Mouse (Mus musculus) CD4-positive, CD25-positive, alpha-beta regulatory T cell, adult 4 months (primary cell): ENCODE results near the gene A830005F24Rik. TPM values are rescaled to one million over a fixed set of nuclear protein-coding genes. Genes with fewer than 3 reads are reported as not detected.
A peak's percentile ranks its signal among the peaks of the same experiment; 100 is the strongest.
"Not testable (repeated sequence)": the region's sequence is repeated elsewhere in the genome, so short reads cannot be mapped to it uniquely, and the experiment has no call there.

Experiments
- ATAC-seq: one replicate; pipeline ENCODE4 v1.8.0; 2017
- polyA plus RNA-seq, 2 experiments: library from polyadenylated mRNA; unstranded; fragments of 100-300 nt; shearing (Covaris generic); gene quantifications; one replicate each; pipeline ENCODE4 v1.2.1; 2017

A830005F24Rik gene
- 1 to 10 TPM; 3.5 to 4.5 TPM for polyA plus RNA-seq

GRCm38 (mm10) chr13:48513003-48513929 is at the start of gene A830005F24Rik, which contains the start of gene Zfp169:
Gene A830005F24Rik, plus strand, starts transcription at chr13:48513570.
Gene Zfp169, minus strand, starts transcription at chr13:48513451.
- peak; percentile 92 for ATAC-seq

GRCm38 (mm10) chr13:48464170-48464569 is 49.2 kb upstream of the A830005F24Rik start:
- ATAC-seq: no peak

DNA sequence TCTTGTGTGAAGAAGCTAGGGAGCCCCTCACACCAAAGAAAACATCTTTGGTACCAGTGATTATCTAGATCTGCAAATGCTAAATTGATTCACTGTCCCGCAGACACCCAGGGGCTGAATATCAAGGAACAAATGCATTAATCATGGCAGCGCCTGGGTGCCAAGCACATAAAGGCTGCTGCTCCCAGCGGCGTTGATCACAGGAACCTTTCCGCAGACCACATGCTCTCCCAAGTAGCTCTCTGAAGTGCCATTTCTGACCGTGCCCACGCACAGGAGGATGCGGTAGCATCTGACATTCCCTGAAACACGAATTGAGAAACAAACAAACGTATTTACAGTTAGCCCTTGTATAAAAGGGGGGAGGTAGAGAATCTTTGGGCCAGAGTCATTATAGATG is 47.2 kb upstream of the A830005F24Rik start:
- ATAC-seq: no peak

DNA sequence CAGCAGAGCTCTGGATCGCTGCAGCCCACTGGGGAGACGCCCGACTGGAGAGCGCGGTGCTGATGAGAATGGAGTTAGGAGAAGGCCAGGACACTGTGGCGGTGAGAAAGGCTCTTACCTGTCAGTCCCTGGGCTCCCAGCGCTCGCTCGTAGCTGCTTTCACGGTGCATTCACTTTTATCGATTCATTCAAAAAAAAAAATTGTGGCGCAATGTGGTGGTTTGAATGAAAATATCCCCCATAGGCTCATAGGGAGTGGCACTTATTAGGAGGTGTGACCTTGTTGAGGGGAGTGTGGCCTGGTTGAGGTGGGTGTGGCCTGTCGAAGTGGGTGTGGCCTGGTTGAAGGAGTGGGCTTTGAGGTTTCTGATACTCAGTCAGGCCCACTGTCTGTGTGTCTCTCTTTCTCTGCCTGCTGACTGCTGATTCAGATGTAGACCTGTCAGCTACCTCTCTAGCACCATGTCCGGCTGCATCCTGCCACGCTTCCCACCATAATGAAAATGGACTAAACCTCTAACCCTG is 44.7 kb upstream of the A830005F24Rik start:
- no peak for ATAC-seq

DNA sequence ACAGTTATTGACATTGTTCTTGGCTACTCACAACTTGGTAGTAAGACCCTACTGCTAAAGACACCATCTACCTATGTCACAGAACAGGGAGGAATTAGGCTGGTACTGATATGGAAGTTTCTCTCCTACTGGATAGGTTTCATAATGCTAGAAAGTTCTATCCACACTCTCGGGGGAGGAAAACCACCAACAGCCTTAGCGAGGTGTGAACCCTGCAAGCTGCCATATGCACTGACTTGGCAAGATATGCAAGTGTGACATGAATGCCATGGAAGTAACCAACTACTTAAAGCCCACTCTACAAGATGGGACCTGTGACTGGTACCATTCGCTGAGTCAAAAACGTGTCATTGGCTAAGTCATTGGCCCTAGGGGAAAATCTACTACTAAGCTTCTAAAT is 29.8 kb upstream of the A830005F24Rik start:
- ATAC-seq: no peak

DNA sequence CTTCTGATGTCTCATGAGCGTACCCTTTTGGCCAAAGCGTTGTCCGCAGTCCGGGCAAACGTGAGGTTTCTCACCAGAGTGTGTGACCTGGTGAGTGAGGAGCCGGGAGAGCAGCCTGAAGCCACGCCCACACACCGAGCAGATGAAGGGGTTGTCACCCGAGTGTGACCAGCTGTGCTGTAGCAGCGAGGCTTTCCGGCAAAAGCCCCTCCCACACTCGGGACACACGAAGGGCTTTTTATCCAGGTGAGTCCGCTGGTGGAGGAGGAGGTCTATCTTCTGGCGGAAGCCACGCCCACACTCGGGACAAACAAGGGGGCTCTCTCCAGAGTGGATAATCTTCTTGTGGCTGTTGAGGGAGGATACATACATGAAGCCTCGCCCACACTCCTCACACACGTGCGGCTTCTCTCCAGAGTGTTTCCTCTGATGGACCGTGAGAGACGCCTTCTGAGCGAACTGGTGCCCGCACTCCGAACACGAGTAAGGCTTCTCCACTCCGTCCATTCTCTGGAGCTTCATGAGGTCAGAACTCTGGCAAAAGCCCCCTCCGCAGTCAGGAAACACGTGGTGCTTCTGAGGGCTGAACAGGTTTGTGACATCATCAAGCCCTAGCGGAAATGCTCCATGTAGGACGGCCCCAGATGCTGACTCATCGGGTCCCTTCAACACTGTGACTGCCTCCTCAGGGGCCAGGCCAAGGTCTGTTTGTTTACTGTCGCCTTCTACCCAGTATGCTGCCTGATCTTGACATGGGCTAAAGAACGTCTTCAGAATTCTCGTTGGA is 22.8 kb upstream of the A830005F24Rik start:
- ATAC-seq: no peak

DNA sequence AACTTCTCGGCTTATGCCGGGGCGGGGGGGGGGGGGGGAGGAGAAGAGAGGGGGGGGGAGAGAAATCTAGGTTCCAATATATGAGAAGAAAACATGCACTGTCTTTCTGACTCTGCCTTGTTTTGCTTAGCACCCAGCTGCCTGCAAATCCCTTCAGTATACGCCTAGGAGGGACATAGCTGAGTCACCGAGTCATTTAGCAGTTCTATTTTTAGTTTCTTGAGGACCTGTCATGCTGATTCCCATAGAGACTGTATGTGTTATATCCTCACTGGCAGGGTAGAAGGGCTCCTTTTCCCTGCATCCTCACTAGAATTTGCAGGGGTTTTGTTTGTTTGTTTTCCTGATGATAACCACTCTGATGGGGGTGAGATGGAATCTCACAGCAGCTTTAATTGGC is 20.2 kb upstream of the A830005F24Rik start:
- ATAC-seq: no peak

DNA sequence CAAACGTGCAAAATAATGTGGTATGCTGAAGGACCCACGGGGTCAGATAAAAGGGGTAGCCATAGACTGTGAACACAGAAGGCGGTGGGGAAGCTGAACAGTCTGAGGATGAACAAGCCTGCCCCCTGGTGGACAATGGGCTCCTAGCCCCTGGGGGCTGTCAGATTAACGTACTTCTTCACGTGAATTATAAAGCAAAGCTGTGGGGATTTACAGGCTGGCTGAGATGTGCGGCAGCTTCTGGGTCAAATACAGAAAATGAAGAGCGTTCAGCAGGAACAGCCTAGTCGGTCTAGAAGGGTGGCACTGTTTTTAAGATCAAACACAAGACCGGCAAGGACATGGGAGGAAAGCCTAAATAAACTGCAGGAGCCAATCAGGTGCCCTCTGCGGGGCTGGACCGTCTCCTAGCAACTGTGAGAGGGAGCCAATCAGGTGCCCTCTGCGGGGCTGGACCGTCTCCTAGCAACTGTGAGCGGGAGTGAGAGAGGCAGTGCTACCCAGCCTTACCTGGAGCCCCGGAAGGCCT is 15.6 kb upstream of the A830005F24Rik start:
- no peak for ATAC-seq

DNA sequence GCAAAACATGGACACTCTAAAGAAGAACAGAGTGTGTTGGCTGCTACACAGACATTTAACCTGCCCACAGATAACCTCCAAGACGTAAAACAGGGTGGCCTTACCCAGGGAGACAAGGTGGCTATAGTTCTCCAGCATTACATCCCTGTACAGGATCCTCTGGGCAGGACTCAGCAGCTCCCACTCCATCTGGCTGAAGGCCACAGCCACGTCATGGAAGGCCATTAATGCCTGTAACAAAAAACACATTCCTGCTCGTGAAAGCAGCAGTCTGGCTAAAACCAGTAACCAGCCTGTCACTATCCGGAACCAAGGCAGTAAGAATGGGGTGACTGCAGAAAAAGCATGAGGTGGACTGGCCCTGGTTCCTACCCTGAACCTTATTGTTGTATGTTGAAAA is 14.7 kb upstream of the A830005F24Rik start:
- no peak for ATAC-seq

- no peak for ATAC-seq
These were observed 10.9 kb upstream of the A830005F24Rik start for GRCm38 (mm10) chr13:48502422-48502821.

GRCm38 (mm10) chr13:48508661-48509060 is 4.7 kb upstream of the A830005F24Rik start:
- no peak for ATAC-seq

- ATAC-seq: peak; percentile 75
These were observed 2.5 kb downstream of the A830005F24Rik start for GRCm38 (mm10) chr13:48515861-48516260.

GRCm38 (mm10) chr13:48519122-48519521 is 5.8 kb downstream of the A830005F24Rik start:
- ATAC-seq: not testable (repeated sequence)

- ATAC-seq: peak; percentile 30
These were observed 12.4 kb downstream of the A830005F24Rik start for GRCm38 (mm10) chr13:48525745-48526144.

DNA sequence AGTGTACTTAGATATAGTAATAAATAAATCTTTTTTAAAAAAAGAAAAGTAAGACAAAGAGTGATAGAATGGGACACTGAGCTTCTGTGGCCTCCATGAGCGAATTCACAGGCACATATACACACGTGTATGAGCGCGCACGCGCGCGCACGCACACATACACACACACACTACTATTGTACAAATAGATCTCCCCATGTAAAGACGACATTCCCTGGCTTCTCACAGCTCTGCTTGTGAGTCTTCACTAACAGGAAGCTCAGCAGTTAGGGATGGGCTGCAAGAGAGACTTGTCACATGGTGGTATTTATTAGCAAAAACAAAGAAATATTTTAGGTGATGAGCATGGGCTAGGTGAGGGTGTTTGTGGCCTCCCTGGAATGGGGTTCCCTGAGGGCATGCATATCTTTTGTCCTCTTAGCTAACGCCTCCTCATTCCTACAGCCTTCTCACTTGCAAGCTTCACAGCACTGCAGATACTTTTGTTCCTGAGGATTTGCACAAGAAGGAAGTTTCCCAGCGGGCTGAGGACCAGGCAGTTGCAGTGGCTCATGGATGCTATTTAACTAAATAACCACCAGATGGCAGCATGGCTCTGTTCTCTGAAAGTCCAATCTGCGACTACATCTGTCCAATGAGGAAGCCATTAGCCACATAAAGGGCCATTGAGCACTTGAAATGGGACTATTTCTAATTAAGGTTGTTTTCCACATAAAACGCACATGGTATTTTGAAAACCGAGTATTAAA is 14.9 kb downstream of the A830005F24Rik start:
- peak; percentile 94 for ATAC-seq

- ATAC-seq: no peak
These were observed 15.7 kb downstream of the A830005F24Rik start for GRCm38 (mm10) chr13:48529028-48529427.

- ATAC-seq: no peak
These were observed 17.3 kb downstream of the A830005F24Rik start for GRCm38 (mm10) chr13:48530685-48531084.

- ATAC-seq: no peak
These were observed 18.1 kb downstream of the A830005F24Rik start for GRCm38 (mm10) chr13:48531448-48531847.

GRCm38 (mm10) chr13:48533441-48533840 is 20.1 kb downstream of the A830005F24Rik start:
- no peak for ATAC-seq

GRCm38 (mm10) chr13:48540488-48540887 is 27.1 kb downstream of the A830005F24Rik start:
- no peak for ATAC-seq

- ATAC-seq: no peak
These were observed 31.0 kb downstream of the A830005F24Rik start for GRCm38 (mm10) chr13:48544391-48544790.

- no peak for ATAC-seq
These were observed 31.5 kb downstream of the A830005F24Rik start for GRCm38 (mm10) chr13:48544867-48545266.
